Mouse (Mus musculus) liver, adult 2 months (tissue): Measurements from ENCODE around the gene Poldip3. TPM values are rescaled to one million over a fixed set of nuclear protein-coding genes. Genes with fewer than 3 reads are reported as not detected.

Source experiments
- DNase-seq: peaks from one replicate; pipeline ENCODE4 v3.0.0-alpha.2; 2011; ENCODE audit warnings: low read depth, low spot score; ENCODE audit errors: extremely low read depth
- H3K27ac ChIP-seq: fragments of 200-500 bp; replicated peaks from 2 replicates; pipeline ENCODE4 v1.5.1; 2012; ENCODE audit warnings: low read depth, mild to moderate bottlenecking, control low read depth, inconsistent platforms, low read length; ENCODE audit not compliant: insufficient read depth
- H3K27me3 ChIP-seq: fragments of 200-500 bp; 2 replicates; pipeline ENCODE4 v1.6.1; 2012; ENCODE audit warnings: mild to moderate bottlenecking, moderate library complexity, low read length, inconsistent platforms; ENCODE audit not compliant: control insufficient read depth, insufficient read depth
- H3K36me3 ChIP-seq: fragments of 200-500 bp; 2 replicates; pipeline ENCODE4 v1.6.1; 2012; ENCODE audit warnings: low read length, inconsistent platforms; ENCODE audit not compliant: control insufficient read depth, insufficient read depth
- H3K4me1 ChIP-seq: fragments of 200-500 bp; 2 replicates; pipeline ENCODE4 v1.6.1; 2011; ENCODE audit warnings: low read length; ENCODE audit not compliant: control insufficient read depth, insufficient read depth
- H3K4me3 ChIP-seq: fragments of 200-500 bp; 2 replicates; pipeline ENCODE4 v1.5.1; 2011; ENCODE audit warnings: low read depth, mild to moderate bottlenecking, control low read depth, low read length, moderate library complexity; ENCODE audit not compliant: insufficient read depth
- H3K79me2 ChIP-seq: fragments of 200-500 bp; 2 replicates; pipeline ENCODE4 v1.6.1; 2012; ENCODE audit warnings: inconsistent platforms, mild to moderate bottlenecking, low read length, moderate library complexity; ENCODE audit not compliant: control insufficient read depth, insufficient read depth
- H3K9ac ChIP-seq: fragments of 200-500 bp; 2 replicates; pipeline ENCODE4 v1.6.1; 2012; ENCODE audit warnings: low read depth, mild to moderate bottlenecking, control low read depth, inconsistent platforms, low read length
- CTCF ChIP-seq: fragments of 200-500 bp; IDR thresholded peaks from 2 replicates; pipeline ENCODE4 v1.5.1; 2011; ENCODE audit warnings: low read depth, low read length, control low read depth
- POLR2A ChIP-seq: fragments of 200-500 bp; IDR thresholded peaks from 2 replicates; pipeline ENCODE4 v1.6.1; 2011; ENCODE audit warnings: low read length, control low read depth; ENCODE audit not compliant: insufficient read depth; ENCODE audit errors: extremely low read depth
- WGBS: fragments of 180-500 bp; shearing (Covaris S2); methylation state at CpG from one replicate; pipeline ENCODE4 v1.1.7; 2018; 5-methylcytosine and 5-hydroxymethylcytosine counted together
- polyA plus RNA-seq: library from polyadenylated mRNA; depleted of rRNA; stranded (reverse); fragments of >200 nt; gene quantifications from 2 replicates; pipeline ENCODE4 v1.2.3, GENCODE M21; 2012
- total RNA-seq: library from RNA; depleted of rRNA; stranded (reverse); fragments of >200 nt; gene quantifications from 2 replicates; pipeline ENCODE4 v1.2.3, GENCODE M21; 2014

The Poldip3 gene
- total and polyA plus RNA-seq, 2 experiments: 21.6 to 34.6 TPM

- H3K36me3 ChIP-seq: peaks cover 8% of the 10 kb centered on the region; the same call in 1 of the 2 replicates
- H3K4me1 ChIP-seq: peaks cover 10% of the 10 kb centered on the region
- WGBS: under 1% methylated on average over 35 of the region's 41 CpGs
- H3K27ac ChIP-seq: peak overlapping the region; percentile 97
- H3K4me3 ChIP-seq: peak overlapping the region; percentile 98
- TF ChIP-seq POLR2A (no peak), CTCF (no peak)
- DNase-seq: no peak
- peak overlapping the region; percentile 99 for H3K9ac ChIP-seq
- peaks cover 44% of the 10 kb centered on the region for H3K79me2 ChIP-seq
- no peaks in the 10 kb centered on the region for H3K27me3 ChIP-seq
These were observed 386 bp downstream of the Poldip3 start for GRCm38 (mm10) chr15:83148801-83149195.

GRCm38 (mm10) chr15:83148395-83148794 is 789 bp downstream of the Poldip3 start:
- Histone ChIP-seq H3K27ac (peak overlapping the region; percentile 97), H3K36me3 (peaks cover 4% of the 10 kb centered on the region; the same call in 1 of the 2 replicates), H3K79me2 (peaks cover 46% of the 10 kb centered on the region), H3K4me1 (peaks cover 10% of the 10 kb centered on the region), H3K27me3 (no peaks in the 10 kb centered on the region), H3K9ac (peak overlapping the region; percentile 99), H3K4me3 (peak overlapping the region; percentile 98)
- TF ChIP-seq CTCF (no peak), POLR2A (no peak)
- DNase-seq: no peak
- WGBS: 2% methylated on average over 21 of the region's 21 CpGs

GRCm38 (mm10) chr15:83145541-83145940 is 3.6 kb downstream of the Poldip3 start:
- Histone ChIP-seq H3K4me3 (no peak overlapping the region), H3K9ac (no peak overlapping the region), H3K27me3 (no peaks in the 10 kb centered on the region), H3K27ac (no peak overlapping the region), H3K79me2 (peaks cover 72% of the 10 kb centered on the region), H3K4me1 (peaks cover 10% of the 10 kb centered on the region), H3K36me3 (peaks cover 3% of the 10 kb centered on the region; the same call in 1 of the 2 replicates)
- TF ChIP-seq POLR2A: no peak
- TF ChIP-seq CTCF: no peak
- DNase-seq: no peak
- WGBS: 84% methylated on average over 6 of the region's 6 CpGs

GRCm38 (mm10) chr15:83142861-83143260 is 6.3 kb downstream of the Poldip3 start:
- H3K9ac ChIP-seq: no peak overlapping the region
- peaks cover 4% of the 10 kb centered on the region for H3K4me1 ChIP-seq
- H3K27me3 ChIP-seq: no peaks in the 10 kb centered on the region
- peaks cover 65% of the 10 kb centered on the region for H3K79me2 ChIP-seq
- TF ChIP-seq CTCF: no peak
- TF ChIP-seq POLR2A: no peak
- no peak overlapping the region for H3K4me3 ChIP-seq
- WGBS: 58% methylated on average over 5 of the region's 5 CpGs
- H3K27ac ChIP-seq: no peak overlapping the region
- DNase-seq: no peak
- H3K36me3 ChIP-seq: peaks cover 3% of the 10 kb centered on the region; the same call in 1 of the 2 replicates

- TF ChIP-seq CTCF: no peak
- TF ChIP-seq POLR2A: no peak
These were observed 13.5 kb downstream of the Poldip3 start for GRCm38 (mm10) chr15:83135654-83136053.

GRCm38 (mm10) chr15:83134671-83135070 is 14.5 kb downstream of the Poldip3 start:
- TF ChIP-seq POLR2A (no peak), CTCF (no peak)
- H3K27me3 ChIP-seq: no peaks in the 10 kb centered on the region
- no peak for DNase-seq
- H3K4me1 ChIP-seq: no peaks in the 10 kb centered on the region
- no peak overlapping the region for H3K9ac ChIP-seq
- no peaks in the 10 kb centered on the region; the same call in 1 of the 2 replicates for H3K79me2 ChIP-seq
- no peak overlapping the region for H3K27ac ChIP-seq
- H3K36me3 ChIP-seq: peaks cover 38% of the 10 kb centered on the region
- no peak overlapping the region for H3K4me3 ChIP-seq
- 70% methylated on average over 6 of the region's 6 CpGs for WGBS

More at GRCm38 (mm10) chr15:83135654-83136053, 13.5 kb downstream of the Poldip3 start:
- Histone ChIP-seq H3K9ac (no peak overlapping the region), H3K4me1 (no peaks in the 10 kb centered on the region), H3K36me3 (peaks cover 29% of the 10 kb centered on the region), H3K79me2 (peaks cover 4% of the 10 kb centered on the region), H3K27ac (no peak overlapping the region), H3K4me3 (no peak overlapping the region), H3K27me3 (no peaks in the 10 kb centered on the region)
- 76% methylated on average over 2 of the region's 2 CpGs for WGBS
- no peak for DNase-seq
